Mouse (Mus musculus) brain, embryonic 14.5 days (tissue): Measurements from ENCODE around the gene Pik3cb.

ENCODE experiments used
- CTCF ChIP-seq: fragments of 200-500 bp; IDR thresholded peaks from 2 replicates; pipeline ENCODE4 v1.5.1; 2012; ENCODE audit warnings: inconsistent platforms, mild to moderate bottlenecking, moderate library complexity, borderline replicate concordance; ENCODE audit not compliant: insufficient read depth, insufficient read length; ENCODE audit errors: extremely low read depth
- POLR2A ChIP-seq: fragments of 200-500 bp; IDR thresholded peaks from 2 replicates; pipeline ENCODE4 v1.6.1; 2012; ENCODE audit warnings: mild to moderate bottlenecking, inconsistent platforms, borderline replicate concordance; ENCODE audit not compliant: poor library complexity, insufficient read depth, insufficient read length, severe bottlenecking; ENCODE audit errors: extremely low read depth

DNA sequence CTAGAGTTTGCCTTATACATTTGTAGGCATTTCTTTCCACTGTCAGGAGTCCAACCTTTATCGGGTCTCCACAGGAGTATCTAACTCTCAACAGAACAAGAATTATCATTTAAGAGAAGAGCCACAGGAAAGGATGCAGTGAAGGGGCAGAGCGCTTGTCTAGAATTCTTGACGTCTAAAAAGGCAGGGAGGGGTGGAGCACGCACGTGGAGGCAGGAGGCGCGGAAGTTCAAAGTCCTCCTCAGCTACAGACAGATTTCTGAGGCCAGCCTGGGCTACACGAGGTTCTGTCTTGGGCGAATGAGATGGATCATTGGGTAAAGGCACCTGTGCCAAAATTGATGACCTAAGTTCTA is 23.7 kb upstream of the Pik3cb start:
- TF ChIP-seq POLR2A, result no peak
- TF ChIP-seq CTCF, result no peak
